Mouse (Mus musculus) forebrain, embryonic 12.5 days (tissue): Measurements from ENCODE around the gene Hdgfl1. TPM values are rescaled to one million over a fixed set of nuclear protein-coding genes. Genes with fewer than 3 reads are reported as not detected.

ENCODE experiments used
- ATAC-seq: fragments of 200-750 bp; cut with Nextera tagmentation; 2 replicates; pipeline ENCODE4 v1.8.0; 2017; ENCODE audit warnings: moderate TSS enrichment; ENCODE audit not compliant: low FRiP score
- H3K27ac ChIP-seq: fragments of 300-500 bp; sonication (generic); 2 replicates; pipeline ENCODE4 v1.5.1; 2016; ENCODE audit warnings: mild to moderate bottlenecking
- H3K27me3 ChIP-seq: fragments of 300-500 bp; sonication (generic); 2 replicates; pipeline ENCODE4 v1.6.1; 2016; ENCODE audit warnings: mild to moderate bottlenecking
- H3K36me3 ChIP-seq: fragments of 300-500 bp; sonication (generic); replicated peaks from 2 replicates; pipeline ENCODE4 v1.6.1; 2016; ENCODE audit warnings: mild to moderate bottlenecking
- H3K4me1 ChIP-seq: fragments of 300-500 bp; sonication (generic); 2 replicates; pipeline ENCODE4 v1.6.1; 2016
- H3K4me2 ChIP-seq: fragments of 300-500 bp; sonication (generic); 2 replicates; pipeline ENCODE4 v1.6.1; 2016; ENCODE audit warnings: mild to moderate bottlenecking, moderate library complexity
- H3K4me3 ChIP-seq: fragments of 300-500 bp; sonication (generic); replicated peaks from 2 replicates; pipeline ENCODE4 v1.5.1; 2016; ENCODE audit warnings: mild to moderate bottlenecking
- H3K9ac ChIP-seq: fragments of 300-500 bp; sonication (generic); 2 replicates; pipeline ENCODE4 v1.6.1; 2016; ENCODE audit warnings: mild to moderate bottlenecking
- H3K9me3 ChIP-seq: fragments of 300-500 bp; sonication (generic); 2 replicates; pipeline ENCODE4 v1.6.1; 2016
- WGBS: fragments of 180-500 bp; shearing (Covaris S2); methylation state at CpG from one replicate; pipeline ENCODE4 v1.1.7; 2016; 5-methylcytosine and 5-hydroxymethylcytosine counted together
- polyA plus RNA-seq: library from polyadenylated mRNA; unstranded; fragments of >200 nt; fragmentation: Nextera tagmentation; extraction: Ambion mirVana; gene quantifications from 2 replicates; pipeline ENCODE4 v1.2.1, GENCODE M21; 2016

Hdgfl1 gene
- polyA plus RNA-seq = not detected in 2 replicates

GRCm38 (mm10) chr13:26769955-26770354 is at the start of gene Hdgfl1:
Gene Hdgfl1 (minus strand): TSS chr13:26770165.
- no peaks in the 10 kb centered on the region for H3K4me1 ChIP-seq
- WGBS = 95% methylated on average over 16 of the region's 16 CpGs
- no peak within 1 kb of the TSS for H3K9ac ChIP-seq
- ATAC-seq = no peak
- no peak within 1 kb of the TSS for H3K4me3 ChIP-seq
- no peaks in the 10 kb centered on the region for H3K27me3 ChIP-seq
- no peaks in the 10 kb centered on the region for H3K36me3 ChIP-seq
- no peak within 1 kb of the TSS for H3K4me2 ChIP-seq
- no peak within 1 kb of the TSS for H3K27ac ChIP-seq
- H3K9me3 ChIP-seq = no peaks in the 10 kb centered on the region

GRCm38 (mm10) chr13:26795460-26795859 is 25.5 kb upstream of the Hdgfl1 start:
- H3K4me3 ChIP-seq = no peak overlapping the region
- no peak overlapping the region for H3K27ac ChIP-seq
- H3K4me2 ChIP-seq = no peak overlapping the region
- 83% methylated on average over 3 of the region's 3 CpGs for WGBS
- H3K9me3 ChIP-seq = 0 out of 2 replicates have a peak, but pooled peaks cover 4% of the 10 kb centered on the region
- H3K9ac ChIP-seq = no peak overlapping the region
- no peaks in the 10 kb centered on the region for H3K4me1 ChIP-seq
- ATAC-seq = no peak
- H3K27me3 ChIP-seq = no peaks in the 10 kb centered on the region
- no peaks in the 10 kb centered on the region for H3K36me3 ChIP-seq

GRCm38 (mm10) chr13:26769424-26769823 is 541 bp downstream of the Hdgfl1 start:
- Histone ChIP-seq H3K9ac (no peak overlapping the region), H3K4me3 (no peak overlapping the region), H3K27me3 (no peaks in the 10 kb centered on the region), H3K36me3 (no peaks in the 10 kb centered on the region), H3K4me2 (no peak overlapping the region), H3K4me1 (no peaks in the 10 kb centered on the region), H3K27ac (no peak overlapping the region), H3K9me3 (no peaks in the 10 kb centered on the region)
- WGBS = 96% methylated on average over 15 of the region's 15 CpGs
- ATAC-seq = no peak

GRCm38 (mm10) chr13:26761966-26762803 is 7.8 kb downstream of the Hdgfl1 start:
- H3K27ac ChIP-seq = no peak overlapping the region
- H3K4me2 ChIP-seq = no peak overlapping the region
- ATAC-seq = peak; percentile 63; the same call in 1 of the 2 replicates
- no peak overlapping the region for H3K9ac ChIP-seq
- no peaks in the 10 kb centered on the region for H3K4me1 ChIP-seq
- H3K36me3 ChIP-seq = no peaks in the 10 kb centered on the region
- no peak overlapping the region for H3K4me3 ChIP-seq
- H3K9me3 ChIP-seq = no peaks in the 10 kb centered on the region
- H3K27me3 ChIP-seq = no peaks in the 10 kb centered on the region
- 48% methylated on average over 12 of the region's 12 CpGs for WGBS

GRCm38 (mm10) chr13:26752863-26753262 is 17.1 kb downstream of the Hdgfl1 start:
- Histone ChIP-seq H3K27ac (peak overlapping the region; percentile 71), H3K4me2 (no peak overlapping the region), H3K27me3 (no peaks in the 10 kb centered on the region), H3K36me3 (no peaks in the 10 kb centered on the region), H3K9ac (no peak overlapping the region), H3K9me3 (no peaks in the 10 kb centered on the region), H3K4me1 (peaks cover 5% of the 10 kb centered on the region), H3K4me3 (no peak overlapping the region)
- no peak for ATAC-seq

- Histone ChIP-seq H3K9me3 (no peaks in the 10 kb centered on the region), H3K4me1 (peaks cover 5% of the 10 kb centered on the region), H3K4me2 (no peak overlapping the region), H3K36me3 (no peaks in the 10 kb centered on the region), H3K27me3 (no peaks in the 10 kb centered on the region), H3K9ac (no peak overlapping the region), H3K4me3 (no peak overlapping the region), H3K27ac (no peak overlapping the region)
- 54% methylated on average over 1 of the region's 1 CpGs for WGBS
- ATAC-seq = peak; percentile 33; the same call in 1 of the 2 replicates
These were observed 17.6 kb downstream of the Hdgfl1 start for GRCm38 (mm10) chr13:26752414-26752813.

- Histone ChIP-seq H3K27ac (peak overlapping the region; percentile 68), H3K36me3 (no peaks in the 10 kb centered on the region), H3K4me2 (no peak overlapping the region), H3K4me3 (no peak overlapping the region), H3K27me3 (no peaks in the 10 kb centered on the region), H3K9ac (no peak overlapping the region), H3K9me3 (no peaks in the 10 kb centered on the region), H3K4me1 (peaks cover 7% of the 10 kb centered on the region; the same call in 1 of the 2 replicates)
- WGBS = 45% methylated on average over 2 of the region's 2 CpGs
- peak; percentile 88 for ATAC-seq
These were observed 24.1 kb downstream of the Hdgfl1 start for GRCm38 (mm10) chr13:26745760-26746457.

- peak; percentile 61 for ATAC-seq
- H3K4me1 ChIP-seq = peaks cover 7% of the 10 kb centered on the region; the same call in 1 of the 2 replicates
- H3K36me3 ChIP-seq = no peaks in the 10 kb centered on the region
- H3K27me3 ChIP-seq = no peaks in the 10 kb centered on the region
- no peak overlapping the region for H3K4me2 ChIP-seq
- H3K4me3 ChIP-seq = no peak overlapping the region
- 54% methylated on average over 5 of the region's 5 CpGs for WGBS
- H3K27ac ChIP-seq = peak overlapping the region; percentile 68
- no peak overlapping the region for H3K9ac ChIP-seq
- H3K9me3 ChIP-seq = no peaks in the 10 kb centered on the region
These were observed 24.8 kb downstream of the Hdgfl1 start for GRCm38 (mm10) chr13:26745059-26745759.

- no peaks in the 10 kb centered on the region for H3K27me3 ChIP-seq
- no peaks in the 10 kb centered on the region for H3K9me3 ChIP-seq
- H3K36me3 ChIP-seq = no peaks in the 10 kb centered on the region
- H3K4me2 ChIP-seq = no peak overlapping the region
- H3K4me3 ChIP-seq = no peak overlapping the region
- H3K9ac ChIP-seq = no peak overlapping the region
- peaks cover 7% of the 10 kb centered on the region; the same call in 1 of the 2 replicates for H3K4me1 ChIP-seq
- no peak for ATAC-seq
- H3K27ac ChIP-seq = 0 out of 2 replicates have a peak overlapping the region, but pooled peaks have one; percentile 68
- 72% methylated on average over 1 of the region's 1 CpGs for WGBS
These were observed 25.9 kb downstream of the Hdgfl1 start for GRCm38 (mm10) chr13:26744068-26744467.

GRCm38 (mm10) chr13:26734981-26735380 is 35.0 kb downstream of the Hdgfl1 start:
- Histone ChIP-seq H3K27me3 (no peaks in the 10 kb centered on the region), H3K4me3 (no peak overlapping the region), H3K4me1 (no peaks in the 10 kb centered on the region), H3K9me3 (no peaks in the 10 kb centered on the region), H3K27ac (no peak overlapping the region), H3K36me3 (no peaks in the 10 kb centered on the region), H3K9ac (no peak overlapping the region), H3K4me2 (no peak overlapping the region)
- 71% methylated on average over 1 of the region's 1 CpGs for WGBS
- ATAC-seq = no peak

GRCm38 (mm10) chr13:26724250-26724649 is 45.7 kb downstream of the Hdgfl1 start:
- no peaks in the 10 kb centered on the region for H3K27me3 ChIP-seq
- H3K36me3 ChIP-seq = no peaks in the 10 kb centered on the region
- no peaks in the 10 kb centered on the region for H3K9me3 ChIP-seq
- no peak overlapping the region for H3K27ac ChIP-seq
- H3K9ac ChIP-seq = no peak overlapping the region
- ATAC-seq = no peak
- no peaks in the 10 kb centered on the region for H3K4me1 ChIP-seq
- no peak overlapping the region for H3K4me3 ChIP-seq
- no peak overlapping the region for H3K4me2 ChIP-seq
- WGBS = 66% methylated on average over 1 of the region's 1 CpGs

- ATAC-seq = no peak
- Histone ChIP-seq H3K36me3 (no peaks in the 10 kb centered on the region), H3K27me3 (no peaks in the 10 kb centered on the region), H3K27ac (no peak overlapping the region), H3K4me1 (no peaks in the 10 kb centered on the region), H3K9me3 (no peaks in the 10 kb centered on the region), H3K4me3 (no peak overlapping the region), H3K4me2 (no peak overlapping the region), H3K9ac (no peak overlapping the region)
- WGBS = 69% methylated on average over 6 of the region's 6 CpGs
These were observed 48.6 kb downstream of the Hdgfl1 start for GRCm38 (mm10) chr13:26721333-26721732.
